Mouse (Mus musculus) liver, postnatal 0 days (tissue): ENCODE results near the gene Tradd. TPM values are rescaled to one million over a fixed set of nuclear protein-coding genes. Genes with fewer than 3 reads are reported as not detected.

Source experiments
- ATAC-seq: fragments of 200-750 bp; cut with Nextera tagmentation; 2 replicates; pipeline ENCODE4 v1.8.0; 2017; ENCODE audit warnings: mild to moderate bottlenecking, moderate library complexity
- DNase-seq: peaks from one replicate; pipeline ENCODE4 v3.0.0-alpha.2; 2016
- H3K27ac ChIP-seq: fragments of 300-500 bp; sonication (generic); 2 replicates; pipeline ENCODE4 v1.5.1; 2014; ENCODE audit warnings: antibody characterized with exemption, moderate library complexity, mild to moderate bottlenecking, low read depth
- H3K27me3 ChIP-seq: fragments of 300-500 bp; sonication (generic); 2 replicates; pipeline ENCODE4 v1.6.1; 2014; ENCODE audit warnings: low read length, control low read depth, mixed read lengths; ENCODE audit not compliant: insufficient read depth
- H3K36me3 ChIP-seq: fragments of 300-500 bp; sonication (generic); replicated peaks from 2 replicates; pipeline ENCODE4 v1.6.1; 2014; ENCODE audit warnings: mild to moderate bottlenecking, control low read depth, low read length, moderate library complexity, mixed read lengths; ENCODE audit not compliant: insufficient read depth
- H3K4me1 ChIP-seq: fragments of 300-500 bp; sonication (generic); 2 replicates; pipeline ENCODE4 v1.6.1; 2014; ENCODE audit warnings: antibody characterized with exemption, mild to moderate bottlenecking, control low read depth; ENCODE audit not compliant: insufficient read depth
- H3K4me2 ChIP-seq: fragments of 300-500 bp; sonication (generic); 2 replicates; pipeline ENCODE4 v1.6.1; 2014; ENCODE audit warnings: low read depth, mild to moderate bottlenecking, low read length, moderate library complexity, mixed read lengths
- H3K4me3 ChIP-seq: fragments of 300-500 bp; sonication (generic); 2 replicates; pipeline ENCODE4 v1.5.1; 2014; ENCODE audit warnings: low read depth, low read length
- H3K9ac ChIP-seq: fragments of 300-500 bp; sonication (generic); replicated peaks from 2 replicates; pipeline ENCODE4 v1.6.1; 2014; ENCODE audit warnings: mild to moderate bottlenecking, moderate library complexity
- H3K9me3 ChIP-seq: fragments of 300-500 bp; sonication (generic); 2 replicates; pipeline ENCODE4 v1.6.1; 2016; ENCODE audit warnings: mild to moderate bottlenecking, control low read depth, low read length, mixed read lengths
- CTCF ChIP-seq: sonication (generic); IDR thresholded peaks from 2 replicates; pipeline ENCODE4 v1.5.1; 2016; ENCODE audit warnings: antibody characterized with exemption, low read depth
- EP300 ChIP-seq: IDR thresholded peaks from 2 replicates; pipeline ENCODE4 v1.6.1; 2016; ENCODE audit warnings: antibody characterized with exemption, low read depth, mild to moderate bottlenecking
- WGBS: fragments of 180-500 bp; shearing (Covaris S2); extraction: QIAGEN DNeasy Blood & Tissue Kit; methylation state at CpG from one replicate; pipeline ENCODE4 v1.1.7; 2014; ENCODE audit not compliant: insufficient replicate concordance; 5-methylcytosine and 5-hydroxymethylcytosine counted together
- polyA plus RNA-seq: library from polyadenylated mRNA; unstranded; fragments of >200 nt; fragmentation: Nextera tagmentation; extraction: Ambion mirVana; gene quantifications from 2 replicates; pipeline ENCODE4 v1.2.1, GENCODE M21; 2015

Gene Tradd
- polyA plus RNA-seq, 1 experiment from 2014 or later: 14.3 TPM

- DNase-seq: no peak
- TF ChIP-seq CTCF: no peak
- no peak; the same call in 1 of the 2 replicates for TF ChIP-seq EP300
- Histone ChIP-seq H3K4me2 (no peak overlapping the region), H3K4me1 (peaks cover 34% of the 10 kb centered on the region), H3K4me3 (no peak overlapping the region), H3K9me3 (no peaks in the 10 kb centered on the region), H3K36me3 (peaks cover 82% of the 10 kb centered on the region), H3K27ac (peak overlapping the region; percentile 35), H3K9ac (no peak overlapping the region), H3K27me3 (no peaks in the 10 kb centered on the region)
- ATAC-seq: 0 out of 2 replicates have a peak, but pooled peaks have one; percentile 4
- 61% methylated on average over 9 of the region's 9 CpGs for WGBS
Observed at GRCm38 (mm10) chr8:105304325-105305210, 40.2 kb upstream of the Tradd start.

- Histone ChIP-seq H3K4me1 (peaks cover 40% of the 10 kb centered on the region), H3K9me3 (no peaks in the 10 kb centered on the region), H3K36me3 (peaks cover 78% of the 10 kb centered on the region), H3K4me3 (no peak overlapping the region), H3K9ac (no peak overlapping the region), H3K4me2 (no peak overlapping the region), H3K27ac (no peak overlapping the region), H3K27me3 (no peaks in the 10 kb centered on the region)
- DNase-seq (no peak), ATAC-seq (no peak)
- 76% methylated on average over 9 of the region's 9 CpGs for WGBS
- TF ChIP-seq EP300 (no peak), CTCF (no peak)
Observed at GRCm38 (mm10) chr8:105303874-105304273, 39.5 kb upstream of the Tradd start.

- no peak for DNase-seq
- TF ChIP-seq CTCF (no peak), EP300 (0 out of 2 replicates have a peak, but pooled peaks have one; percentile 28)
- no peak overlapping the region for H3K9ac ChIP-seq
- ATAC-seq: no peak
- peaks cover 78% of the 10 kb centered on the region for H3K36me3 ChIP-seq
- peaks cover 45% of the 10 kb centered on the region for H3K4me1 ChIP-seq
- H3K27ac ChIP-seq: no peak overlapping the region
- no peak overlapping the region for H3K4me2 ChIP-seq
- H3K4me3 ChIP-seq: no peak overlapping the region
- no peaks in the 10 kb centered on the region for H3K9me3 ChIP-seq
- no peaks in the 10 kb centered on the region for H3K27me3 ChIP-seq
- WGBS: 63% methylated on average over 8 of the region's 8 CpGs
Observed at GRCm38 (mm10) chr8:105303396-105303795, 39.0 kb upstream of the Tradd start.

DNA sequence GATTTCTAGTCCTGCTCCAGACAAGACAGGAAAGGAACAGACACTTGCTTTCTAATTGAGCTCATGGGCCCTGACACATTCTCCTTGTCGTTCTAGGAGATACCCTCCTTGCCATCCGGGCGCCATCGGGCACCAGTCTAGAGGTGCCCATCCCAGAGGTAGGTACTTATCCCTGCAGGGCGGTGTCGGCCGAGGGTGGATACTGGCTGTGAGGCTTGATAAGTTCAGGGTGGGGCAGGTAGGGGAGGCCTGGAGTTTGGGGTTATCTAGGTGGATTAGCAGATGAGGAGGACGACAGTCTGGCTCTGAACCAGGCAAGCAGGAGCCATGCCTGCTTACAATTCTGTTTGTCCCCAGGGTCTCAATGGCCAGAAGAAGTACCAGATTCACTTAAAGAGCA lies 35.6 kb upstream of the Tradd start:
- Histone ChIP-seq H3K36me3 (peaks cover 60% of the 10 kb centered on the region), H3K4me1 (peaks cover 59% of the 10 kb centered on the region), H3K27ac (peak overlapping the region; percentile 84), H3K9me3 (no peaks in the 10 kb centered on the region), H3K4me2 (peak overlapping the region; percentile 90), H3K9ac (peak overlapping the region; percentile 61), H3K27me3 (no peaks in the 10 kb centered on the region), H3K4me3 (peak overlapping the region; percentile 94)
- 56% methylated on average over 8 of the region's 8 CpGs for WGBS
- TF ChIP-seq EP300 (peak; percentile 93), CTCF (no peak)
- DNase-seq (peak; percentile 83), ATAC-seq (peak; percentile 86)

DNA sequence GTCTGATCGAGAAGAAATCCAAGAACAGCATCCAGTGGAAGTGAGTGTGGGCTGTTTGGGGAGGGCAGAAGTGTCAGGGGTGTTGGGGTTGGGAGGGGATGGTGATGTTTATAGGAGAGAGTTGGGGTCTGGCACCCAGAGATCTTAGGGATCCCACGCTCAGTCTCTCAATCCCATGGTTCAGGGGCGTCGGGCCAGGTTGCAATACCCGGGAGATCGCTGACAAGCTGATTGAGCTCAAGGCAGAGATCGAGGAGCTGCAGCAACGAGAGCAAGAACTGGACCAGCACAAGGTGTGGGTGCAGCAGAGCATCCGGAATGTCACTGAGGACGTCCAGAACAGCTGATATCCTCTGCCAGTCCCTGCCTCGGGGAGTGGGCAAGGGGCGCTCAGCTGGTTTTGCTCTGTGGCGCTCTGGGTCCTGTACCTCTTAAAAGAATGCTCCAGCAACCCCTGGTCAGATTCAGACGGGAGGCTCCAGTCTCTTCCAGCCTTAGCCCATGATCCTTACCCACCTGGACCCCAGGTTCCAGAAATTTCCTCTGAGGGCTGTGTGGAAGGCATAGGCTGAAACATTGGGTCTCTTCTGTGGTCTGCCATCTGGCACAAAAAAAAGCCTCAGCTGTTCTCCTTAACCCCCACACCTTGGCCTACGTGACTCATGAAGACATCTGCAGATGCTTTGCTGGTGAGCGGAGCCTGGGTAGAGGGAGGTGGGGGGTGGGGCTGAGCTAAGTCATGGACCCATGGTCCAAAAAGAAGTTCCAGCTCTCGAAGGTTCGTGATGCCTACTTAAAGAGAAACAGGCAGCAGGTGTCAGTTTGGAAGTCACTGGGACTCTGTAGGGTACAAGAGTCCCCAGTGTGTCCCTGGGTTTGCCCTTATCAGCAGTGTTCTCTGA lies 34.2 kb upstream of the Tradd start:
- Histone ChIP-seq H3K36me3 (peaks cover 47% of the 10 kb centered on the region), H3K27me3 (no peaks in the 10 kb centered on the region), H3K4me2 (peak overlapping the region; percentile 90), H3K27ac (peak overlapping the region; percentile 84), H3K4me1 (peaks cover 47% of the 10 kb centered on the region), H3K9ac (peak overlapping the region; percentile 97), H3K4me3 (peak overlapping the region; percentile 94), H3K9me3 (no peaks in the 10 kb centered on the region)
- no peak for ATAC-seq
- TF ChIP-seq EP300 (no peak), CTCF (no peak)
- peak; percentile 39 for DNase-seq
- 38% methylated on average over 18 of the region's 18 CpGs for WGBS
